Mouse (Mus musculus) embryonic facial prominence, embryonic 12.5 days (tissue): ENCODE data around the gene Tex14. TPM values are rescaled to one million over a fixed set of nuclear protein-coding genes. Genes with fewer than 3 reads are reported as not detected.
"Not testable (repeated sequence)": the region's sequence is repeated elsewhere in the genome, so short reads cannot be mapped to it uniquely, and the experiment has no call there.

Source experiments
- ATAC-seq: fragments of 200-750 bp; cut with Nextera tagmentation; 2 replicates; pipeline ENCODE4 v1.8.0; 2017; ENCODE audit not compliant: insufficient number of reproducible peaks, insufficient read depth, low FRiP score, low TSS enrichment
- H3K27ac ChIP-seq: fragments of 300-500 bp; sonication (generic); 2 replicates; pipeline ENCODE4 v1.5.1; 2016; ENCODE audit warnings: mild to moderate bottlenecking
- H3K27me3 ChIP-seq: fragments of 300-500 bp; sonication (generic); 2 replicates; pipeline ENCODE4 v1.6.1; 2016; ENCODE audit warnings: mild to moderate bottlenecking, moderate library complexity
- H3K36me3 ChIP-seq: fragments of 300-500 bp; sonication (generic); 2 replicates; pipeline ENCODE4 v1.6.1; 2016; ENCODE audit warnings: mild to moderate bottlenecking
- H3K4me1 ChIP-seq: fragments of 300-500 bp; sonication (generic); 2 replicates; pipeline ENCODE4 v1.6.1; 2016
- H3K4me2 ChIP-seq: fragments of 300-500 bp; sonication (generic); replicated peaks from 2 replicates; pipeline ENCODE4 v1.6.1; 2016; ENCODE audit warnings: mild to moderate bottlenecking, moderate library complexity
- H3K4me3 ChIP-seq: fragments of 300-500 bp; sonication (generic); 2 replicates; pipeline ENCODE4 v1.5.1; 2016; ENCODE audit warnings: mild to moderate bottlenecking
- H3K9ac ChIP-seq: fragments of 300-500 bp; sonication (generic); 2 replicates; pipeline ENCODE4 v1.6.1; 2016; ENCODE audit warnings: mild to moderate bottlenecking, moderate library complexity
- H3K9me3 ChIP-seq: fragments of 300-500 bp; sonication (generic); 2 replicates; pipeline ENCODE4 v1.6.1; 2016; ENCODE audit warnings: mild to moderate bottlenecking, moderate library complexity
- WGBS: fragments of 180-500 bp; shearing (Covaris S2); methylation state at CpG from one replicate; pipeline ENCODE4 v1.1.7; 2016; 5-methylcytosine and 5-hydroxymethylcytosine counted together
- polyA plus RNA-seq: library from polyadenylated mRNA; unstranded; fragments of >200 nt; fragmentation: Nextera tagmentation; extraction: Ambion mirVana; gene quantifications from 2 replicates; pipeline ENCODE4 v1.2.1, GENCODE M21; 2016

Gene Tex14
- polyA plus RNA-seq, 1 experiment from 2014 or later = 0.64 TPM

GRCm38 (mm10) chr11:87404111-87404853 is 583 bp upstream of the Tex14 start:
- Histone ChIP-seq H3K27me3 (no peaks in the 10 kb centered on the region), H3K4me3 (peak overlapping the region; percentile 46), H3K4me1 (peaks cover 4% of the 10 kb centered on the region; the same call in 1 of the 2 replicates), H3K9me3 (no peaks in the 10 kb centered on the region), H3K9ac (peak overlapping the region; percentile 55), H3K4me2 (peak overlapping the region; percentile 52), H3K36me3 (no peaks in the 10 kb centered on the region), H3K27ac (peak overlapping the region; percentile 93)
- WGBS = 2% methylated on average over 58 of the region's 58 CpGs
- peak; percentile 76 for ATAC-seq

GRCm38 (mm10) chr11:87413412-87413811 is 8.5 kb downstream of the Tex14 start:
- WGBS = 64% methylated on average over 3 of the region's 3 CpGs
- H3K9ac ChIP-seq, H3K9me3 ChIP-seq, H3K4me1 ChIP-seq, H3K4me3 ChIP-seq, H3K27ac ChIP-seq, H3K4me2 ChIP-seq, ATAC-seq, H3K36me3 ChIP-seq, H3K27me3 ChIP-seq: not testable (repeated sequence)

GRCm38 (mm10) chr11:87416120-87416519 is 11.3 kb downstream of the Tex14 start:
- no peak for ATAC-seq
- H3K9me3 ChIP-seq = no peaks in the 10 kb centered on the region
- H3K27ac ChIP-seq = no peak overlapping the region
- no peak overlapping the region for H3K9ac ChIP-seq
- WGBS = 39% methylated on average over 5 of the region's 5 CpGs
- no peak overlapping the region for H3K4me2 ChIP-seq
- no peaks in the 10 kb centered on the region for H3K27me3 ChIP-seq
- H3K4me3 ChIP-seq = no peak overlapping the region
- no peaks in the 10 kb centered on the region for H3K4me1 ChIP-seq
- H3K36me3 ChIP-seq = no peaks in the 10 kb centered on the region

- 0 out of 2 replicates have a peak, but pooled peaks cover 7% of the 10 kb centered on the region for H3K4me1 ChIP-seq
- no peak overlapping the region for H3K4me3 ChIP-seq
- H3K27ac ChIP-seq = no peak overlapping the region
- no peak overlapping the region for H3K4me2 ChIP-seq
- no peaks in the 10 kb centered on the region for H3K36me3 ChIP-seq
- H3K9me3 ChIP-seq = no peaks in the 10 kb centered on the region
- ATAC-seq = no peak
- H3K27me3 ChIP-seq = no peaks in the 10 kb centered on the region
- no peak overlapping the region for H3K9ac ChIP-seq
Observed at GRCm38 (mm10) chr11:87420861-87421260, 16.0 kb downstream of the Tex14 start.

GRCm38 (mm10) chr11:87421760-87422201 is 16.9 kb downstream of the Tex14 start:
- 17% methylated on average over 6 of the region's 6 CpGs for WGBS
- peak overlapping the region; percentile 91 for H3K27ac ChIP-seq

GRCm38 (mm10) chr11:87422511-87423340 is 17.9 kb downstream of the Tex14 start:
- WGBS = under 1% methylated on average over 26 of the region's 26 CpGs
- Histone ChIP-seq H3K4me1 (0 out of 2 replicates have a peak, but pooled peaks cover 7% of the 10 kb centered on the region), H3K27ac (peak overlapping the region; percentile 91), H3K27me3 (no peaks in the 10 kb centered on the region), H3K4me2 (peak overlapping the region; percentile 51), H3K4me3 (peak overlapping the region; percentile 33), H3K9me3 (no peaks in the 10 kb centered on the region), H3K36me3 (no peaks in the 10 kb centered on the region), H3K9ac (no peak overlapping the region)
- ATAC-seq = peak; percentile 80

More at GRCm38 (mm10) chr11:87421760-87422201, 16.9 kb downstream of the Tex14 start:
- H3K4me2 ChIP-seq = peak overlapping the region; percentile 51
- no peaks in the 10 kb centered on the region for H3K27me3 ChIP-seq
- 0 out of 2 replicates have a peak, but pooled peaks cover 7% of the 10 kb centered on the region for H3K4me1 ChIP-seq
- ATAC-seq = no peak
- H3K4me3 ChIP-seq = peak overlapping the region; percentile 33
- H3K9ac ChIP-seq = peak overlapping the region; percentile 33
- H3K9me3 ChIP-seq = no peaks in the 10 kb centered on the region
- H3K36me3 ChIP-seq = no peaks in the 10 kb centered on the region

GRCm38 (mm10) chr11:87423551-87424325 is 18.9 kb downstream of the Tex14 start:
- H3K27me3 ChIP-seq = no peaks in the 10 kb centered on the region
- H3K36me3 ChIP-seq = no peaks in the 10 kb centered on the region
- H3K9me3 ChIP-seq = no peaks in the 10 kb centered on the region
- WGBS = 45% methylated on average over 6 of the region's 6 CpGs
- H3K4me3 ChIP-seq = no peak overlapping the region
- 0 out of 2 replicates have a peak, but pooled peaks cover 7% of the 10 kb centered on the region for H3K4me1 ChIP-seq
- no peak overlapping the region for H3K9ac ChIP-seq
- no peak for ATAC-seq
- H3K27ac ChIP-seq = peak overlapping the region; percentile 69; the same call in 1 of the 2 replicates
- no peak overlapping the region for H3K4me2 ChIP-seq

GRCm38 (mm10) chr11:87426121-87426449 is 21.2 kb downstream of the Tex14 start:
- no peak for ATAC-seq
- 0 out of 2 replicates have a peak, but pooled peaks cover 7% of the 10 kb centered on the region for H3K4me1 ChIP-seq
- H3K27me3 ChIP-seq = no peaks in the 10 kb centered on the region
- H3K4me3 ChIP-seq = peak overlapping the region; percentile 32
- H3K36me3 ChIP-seq = no peaks in the 10 kb centered on the region
- H3K9ac ChIP-seq = no peak overlapping the region
- H3K4me2 ChIP-seq = peak overlapping the region; percentile 42
- WGBS = under 1% methylated on average over 7 of the region's 7 CpGs
- H3K9me3 ChIP-seq = no peaks in the 10 kb centered on the region
- peak overlapping the region; percentile 76 for H3K27ac ChIP-seq

- peak; percentile 91 for ATAC-seq
- peak overlapping the region; percentile 42 for H3K4me2 ChIP-seq
- H3K4me3 ChIP-seq = peak overlapping the region; percentile 32; the same call in 1 of the 2 replicates
- H3K4me1 ChIP-seq, H3K9ac ChIP-seq, H3K36me3 ChIP-seq, H3K27me3 ChIP-seq, H3K9me3 ChIP-seq: not testable (repeated sequence)
- H3K27ac ChIP-seq = peak overlapping the region; percentile 76
- WGBS = under 1% methylated on average over 24 of the region's 24 CpGs
Observed at GRCm38 (mm10) chr11:87426450-87427250, 21.8 kb downstream of the Tex14 start.

GRCm38 (mm10) chr11:87427273-87428050 is 22.6 kb downstream of the Tex14 start:
- Histone ChIP-seq H3K27ac (peak overlapping the region; percentile 67), H3K9ac (no peak overlapping the region), H3K4me3 (no peak overlapping the region), H3K4me2 (no peak overlapping the region), H3K4me1 (no peaks in the 10 kb centered on the region), H3K9me3 (no peaks in the 10 kb centered on the region), H3K27me3 (no peaks in the 10 kb centered on the region), H3K36me3 (no peaks in the 10 kb centered on the region)
- no peak for ATAC-seq
- WGBS = 39% methylated on average over 1 of the region's 1 CpGs
